Mouse (Mus musculus): ENCODE measurements around the gene Spata18.
A peak's percentile ranks its signal among the peaks of the same experiment; 100 is the strongest.

The Spata18 gene

DNA sequence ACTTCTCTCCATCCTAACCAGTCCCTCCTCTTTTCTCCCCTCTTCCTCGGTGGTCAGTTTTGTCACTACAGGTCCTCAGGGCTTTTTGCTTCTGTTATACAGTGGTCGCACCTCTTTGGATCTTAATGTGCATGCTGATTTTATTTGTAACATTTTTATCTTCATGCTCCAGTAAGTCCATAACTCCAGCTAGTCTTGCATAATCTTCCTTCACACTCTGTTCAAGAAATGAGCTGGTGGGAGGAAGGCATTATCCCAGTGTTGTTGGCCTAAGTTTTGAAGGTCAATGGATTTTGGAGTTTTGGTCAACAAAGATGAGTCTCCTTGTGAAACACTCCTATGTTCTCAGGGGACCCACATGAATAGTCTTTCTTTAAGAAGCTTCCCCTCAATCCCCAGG lies 16.7 kb downstream of the Spata18 start:
- no peak for DNase-seq

DNA sequence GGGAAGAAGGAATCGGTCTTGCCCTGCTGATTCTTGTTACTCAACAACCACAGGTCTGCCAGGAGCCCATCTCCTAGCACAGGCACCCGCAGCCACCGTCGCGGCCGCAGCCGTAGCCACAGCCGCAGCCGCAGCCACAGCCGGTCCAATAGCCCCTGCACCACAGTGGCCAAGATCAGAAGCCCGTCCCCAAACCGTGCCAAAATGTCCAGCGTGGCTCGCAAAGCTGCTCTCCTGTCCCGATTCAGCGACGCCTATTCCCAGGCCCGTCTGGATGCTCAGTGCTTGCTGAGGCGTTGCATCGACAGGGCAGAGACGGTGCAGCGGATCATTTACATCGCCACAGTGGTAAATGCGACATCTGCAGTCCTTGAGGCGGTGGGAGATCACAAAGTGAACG lies 18.2 kb downstream of the Spata18 start:
- no peak for DNase-seq

DNA sequence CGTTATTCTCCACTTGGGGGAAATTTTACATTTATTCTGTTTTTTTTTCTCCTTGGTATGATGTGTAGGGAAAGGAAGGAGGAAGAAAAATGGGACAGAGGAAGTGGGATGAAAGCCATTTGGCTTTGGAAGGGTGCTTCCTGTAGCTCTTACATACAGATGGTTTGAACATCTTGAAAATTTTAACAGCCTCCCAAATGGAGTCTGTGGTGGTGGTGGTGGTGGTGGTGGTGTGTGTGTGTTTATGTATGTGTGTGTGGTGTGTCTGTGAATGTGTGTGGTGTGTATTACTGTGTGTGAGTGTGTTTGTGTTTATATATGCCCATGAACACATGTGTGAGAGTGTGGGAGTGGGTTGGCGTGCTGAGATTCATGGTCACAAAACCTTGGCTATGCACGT lies 24.4 kb downstream of the Spata18 start:
- DNase-seq: no peak

DNA sequence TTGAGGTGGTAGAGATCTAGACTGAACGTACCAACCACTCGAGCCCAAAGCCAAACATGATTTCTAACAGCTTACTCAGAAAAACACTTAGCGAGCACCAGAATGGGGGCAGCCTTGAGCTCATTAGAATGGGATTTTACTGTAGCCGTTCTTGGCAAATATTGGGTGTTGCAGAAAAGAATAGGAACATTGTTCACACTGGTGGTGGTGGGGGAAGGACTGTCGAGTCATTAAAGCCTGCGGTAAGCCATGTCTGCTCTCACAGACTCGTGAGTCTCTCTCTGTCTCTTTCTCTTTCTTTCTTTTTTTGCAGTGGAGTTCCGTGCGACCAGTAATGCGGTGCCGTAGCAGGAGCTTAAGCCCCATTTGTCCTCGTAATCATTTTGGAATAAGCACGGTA lies 25.4 kb downstream of the Spata18 start:
- DNase-seq: peak; percentile 26

DNA sequence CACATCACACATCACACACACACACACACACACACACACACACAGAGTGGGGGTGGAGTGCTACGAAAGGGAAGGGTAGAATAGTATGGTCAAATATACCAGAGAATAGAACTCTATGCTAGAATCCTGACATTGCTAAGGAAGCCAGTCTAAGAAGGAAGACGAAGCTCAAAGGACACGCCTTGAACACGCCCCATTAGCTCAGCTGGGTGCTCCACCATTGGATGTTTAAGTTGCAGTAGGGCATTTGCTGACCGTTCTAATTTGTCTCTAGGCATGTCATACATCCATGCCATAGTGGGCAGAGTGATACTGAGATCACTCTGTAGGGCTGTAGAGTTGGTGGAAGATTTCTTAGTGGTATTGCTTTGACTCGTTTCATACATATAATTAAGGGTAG lies 32.0 kb downstream of the Spata18 start:
- DNase-seq: no peak

DNA sequence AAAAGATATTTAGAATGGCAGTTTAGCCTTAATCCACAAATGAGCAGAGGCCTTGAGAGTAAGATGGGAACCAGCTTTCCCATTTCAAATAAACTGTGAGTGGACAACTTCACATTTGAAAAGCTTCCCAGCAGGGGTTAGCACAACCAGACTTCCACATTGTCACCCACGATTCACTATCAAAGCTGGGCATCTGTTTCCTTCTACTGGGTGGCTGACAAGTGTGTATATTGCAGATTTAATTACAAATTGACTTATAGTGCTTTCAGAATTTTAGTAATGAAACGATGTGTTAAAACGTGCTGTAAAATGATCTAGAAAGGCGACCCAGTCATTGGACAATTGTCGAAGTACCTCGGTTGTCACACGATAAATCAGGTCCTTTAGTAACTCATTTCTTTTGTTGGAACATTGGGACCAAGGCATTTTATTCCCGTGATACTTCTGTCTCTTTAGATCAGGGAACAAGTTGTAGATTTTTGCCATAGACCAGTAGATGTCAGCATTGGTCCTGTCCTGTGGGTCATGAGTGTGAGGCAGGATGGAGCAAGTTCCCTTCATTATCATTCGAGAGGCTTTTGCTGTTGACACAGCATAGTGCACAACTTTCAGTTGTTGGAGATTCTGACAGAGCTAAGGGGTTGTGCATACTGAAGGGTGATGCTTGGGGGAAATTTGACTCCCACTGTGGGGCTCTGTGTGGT lies 32.7 kb downstream of the Spata18 start:
- DNase-seq: no peak

DNA sequence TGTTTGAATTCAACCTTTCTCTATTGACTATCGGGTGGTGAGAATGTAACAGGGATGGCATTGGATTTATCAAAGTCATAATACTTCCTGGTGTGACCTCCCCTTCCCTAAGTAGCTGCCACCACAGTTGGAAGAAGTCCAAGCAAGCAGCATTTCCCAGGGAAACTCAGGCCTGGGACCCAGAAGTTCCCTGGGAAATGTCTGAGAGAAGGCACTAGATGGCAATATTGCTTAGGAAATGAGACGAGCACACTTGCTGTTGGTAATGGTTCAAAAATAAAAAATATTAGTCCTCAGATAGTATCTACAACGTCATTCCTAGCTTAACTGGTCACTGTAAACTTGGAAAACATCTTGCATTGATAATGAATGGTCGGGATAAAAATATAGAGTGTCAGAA lies 35.0 kb downstream of the Spata18 start:
- DNase-seq: no peak

DNA sequence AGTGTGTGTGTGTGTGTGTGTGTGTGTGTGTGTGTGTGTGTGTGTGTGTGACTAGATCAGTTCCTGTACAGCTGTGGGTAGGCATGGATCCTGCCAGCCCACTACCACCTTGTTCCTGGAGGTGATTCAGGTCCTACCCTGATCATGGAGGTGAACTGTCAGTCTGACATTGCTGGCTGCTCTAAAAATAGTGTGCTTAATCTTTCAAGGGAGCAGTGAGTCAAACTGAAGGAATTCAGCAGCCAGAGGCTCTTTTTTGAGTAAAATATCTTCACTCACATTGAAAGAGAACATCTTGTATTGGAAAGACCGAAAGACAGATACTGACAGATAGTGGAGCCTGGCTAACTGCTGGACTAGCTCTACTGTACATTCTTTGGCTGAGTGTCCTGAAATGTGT lies 37.4 kb downstream of the Spata18 start:
- no peak for DNase-seq

DNA sequence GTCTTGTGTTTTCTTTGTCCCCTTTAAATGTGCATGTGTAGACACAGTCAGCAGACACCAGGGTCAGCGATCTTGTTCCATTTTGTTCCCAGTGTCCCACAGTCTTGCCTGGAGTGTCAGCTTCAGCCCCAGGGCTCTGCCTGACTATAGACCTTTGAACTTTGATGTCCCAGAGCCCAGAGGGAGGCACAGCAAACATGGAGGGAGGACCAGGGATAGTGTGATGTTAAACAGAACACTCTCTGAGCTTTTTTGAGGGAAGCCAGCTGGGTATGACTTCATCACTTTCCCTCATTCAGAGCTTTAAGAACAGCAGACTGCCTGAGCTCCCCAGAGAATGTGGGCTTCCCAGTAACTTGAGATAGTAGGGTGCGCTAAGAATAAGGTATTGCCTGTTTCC lies 39.0 kb downstream of the Spata18 start:
- DNase-seq: no peak

DNA sequence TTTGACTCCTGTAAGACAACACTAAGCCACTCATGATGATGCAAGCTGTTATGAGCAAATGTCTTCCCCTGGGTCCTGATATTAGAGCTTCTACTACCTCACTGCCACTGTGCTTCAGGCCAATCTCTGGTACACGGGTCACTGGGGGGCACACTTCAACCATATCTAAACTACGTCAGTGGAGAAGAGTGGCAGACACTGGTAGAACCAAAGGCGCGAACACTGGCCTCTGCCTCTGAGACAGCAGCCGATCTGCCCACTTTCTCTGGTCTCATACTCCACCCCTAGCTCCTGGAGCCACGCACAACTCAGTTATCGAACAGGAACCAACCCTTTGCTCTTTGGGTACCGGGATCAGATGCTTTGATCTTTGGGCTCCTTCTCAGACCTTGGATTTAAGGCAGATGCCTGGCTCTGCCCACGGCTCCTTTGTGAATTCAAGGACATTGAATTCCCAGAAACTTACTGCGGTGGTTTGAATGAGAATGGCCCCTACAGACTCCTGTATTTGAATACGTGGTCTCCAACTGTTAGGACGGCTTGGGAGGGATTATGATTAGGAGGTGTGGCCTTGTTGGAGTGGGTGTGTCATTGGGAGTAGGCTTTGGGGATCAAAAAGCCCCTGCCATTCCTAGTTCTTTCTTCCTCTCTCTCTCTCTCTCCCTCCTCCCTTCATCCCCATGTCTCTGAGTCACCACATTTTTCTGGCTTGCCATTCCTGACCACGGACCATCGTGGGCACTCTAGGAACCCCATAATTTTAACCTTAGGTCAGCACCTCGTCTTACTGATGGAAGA lies 40.7 kb downstream of the Spata18 start:
- no peak for DNase-seq

DNA sequence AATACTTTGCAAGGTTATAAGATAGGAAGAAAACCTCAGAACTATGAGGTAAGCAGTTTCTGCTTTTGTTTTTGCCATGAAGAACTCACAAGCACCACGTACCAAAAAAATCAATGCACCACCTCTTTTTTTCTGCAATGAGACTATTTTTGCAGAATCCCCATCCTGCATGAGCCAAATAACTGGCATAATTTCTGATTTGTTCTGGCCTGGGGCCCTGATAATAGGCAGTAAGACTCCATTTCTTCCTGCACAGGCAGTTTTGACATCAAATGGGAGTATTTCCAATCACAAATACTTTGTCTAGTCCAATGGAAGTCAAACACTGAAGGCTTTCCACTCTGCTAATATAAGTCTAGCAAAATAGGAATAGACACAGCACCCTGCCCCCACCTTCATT lies 42.6 kb downstream of the Spata18 start:
- DNase-seq: no peak

DNA sequence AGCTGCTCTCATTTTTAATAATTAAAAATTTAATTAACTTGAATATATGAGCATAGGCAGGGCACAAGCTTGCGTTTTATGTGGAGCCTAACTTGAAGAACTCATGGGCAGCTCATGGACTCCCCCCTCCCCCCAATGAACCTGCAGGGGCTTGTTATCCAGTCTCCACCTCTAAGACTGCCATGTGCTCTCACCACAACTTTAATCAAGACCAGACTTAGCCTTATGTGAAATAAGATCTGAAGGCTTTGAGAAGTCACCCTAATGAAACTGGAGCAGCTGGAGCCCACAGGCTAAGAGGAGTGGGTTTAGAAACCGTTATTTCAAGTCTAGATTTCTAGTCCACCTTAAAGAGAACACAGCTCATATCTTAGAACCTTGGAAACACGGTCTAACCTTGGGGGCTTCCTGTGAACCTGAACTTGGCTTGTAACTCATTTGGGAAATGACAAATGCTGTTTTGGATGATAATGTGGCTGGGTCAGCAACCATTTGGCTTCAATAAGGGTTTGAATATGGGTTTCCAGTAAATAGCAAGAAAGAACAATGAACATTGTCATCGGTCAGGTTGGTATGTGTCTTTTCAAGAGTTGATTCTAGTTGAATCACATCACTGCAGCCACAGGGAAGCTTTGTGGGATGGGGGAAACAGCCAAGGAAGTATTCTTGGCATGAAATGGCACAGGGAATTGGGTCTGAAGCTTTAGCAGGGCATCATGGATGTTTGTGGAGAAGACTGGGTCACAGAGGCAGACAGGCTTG lies 43.3 kb downstream of the Spata18 start:
- no peak for DNase-seq

DNA sequence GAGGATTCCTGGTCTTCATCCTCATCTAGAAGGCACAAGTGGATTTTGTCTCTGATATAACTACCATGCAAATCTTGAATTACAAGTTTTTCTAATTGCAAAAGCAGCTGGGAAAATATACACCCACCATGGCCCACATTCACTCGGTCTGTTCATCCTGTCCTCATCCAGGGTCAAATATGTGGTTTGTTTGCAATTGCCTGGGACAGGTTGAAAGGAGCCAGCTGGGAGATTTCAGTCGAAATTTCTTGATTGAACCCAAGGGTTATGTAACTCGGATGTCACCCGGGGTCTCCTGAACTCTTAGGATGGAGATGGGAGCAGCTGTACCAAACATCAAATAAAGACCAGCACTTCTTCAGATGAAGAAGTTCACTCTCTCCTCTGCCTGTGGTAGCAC lies 46.5 kb downstream of the Spata18 start:
- no peak for DNase-seq

DNA sequence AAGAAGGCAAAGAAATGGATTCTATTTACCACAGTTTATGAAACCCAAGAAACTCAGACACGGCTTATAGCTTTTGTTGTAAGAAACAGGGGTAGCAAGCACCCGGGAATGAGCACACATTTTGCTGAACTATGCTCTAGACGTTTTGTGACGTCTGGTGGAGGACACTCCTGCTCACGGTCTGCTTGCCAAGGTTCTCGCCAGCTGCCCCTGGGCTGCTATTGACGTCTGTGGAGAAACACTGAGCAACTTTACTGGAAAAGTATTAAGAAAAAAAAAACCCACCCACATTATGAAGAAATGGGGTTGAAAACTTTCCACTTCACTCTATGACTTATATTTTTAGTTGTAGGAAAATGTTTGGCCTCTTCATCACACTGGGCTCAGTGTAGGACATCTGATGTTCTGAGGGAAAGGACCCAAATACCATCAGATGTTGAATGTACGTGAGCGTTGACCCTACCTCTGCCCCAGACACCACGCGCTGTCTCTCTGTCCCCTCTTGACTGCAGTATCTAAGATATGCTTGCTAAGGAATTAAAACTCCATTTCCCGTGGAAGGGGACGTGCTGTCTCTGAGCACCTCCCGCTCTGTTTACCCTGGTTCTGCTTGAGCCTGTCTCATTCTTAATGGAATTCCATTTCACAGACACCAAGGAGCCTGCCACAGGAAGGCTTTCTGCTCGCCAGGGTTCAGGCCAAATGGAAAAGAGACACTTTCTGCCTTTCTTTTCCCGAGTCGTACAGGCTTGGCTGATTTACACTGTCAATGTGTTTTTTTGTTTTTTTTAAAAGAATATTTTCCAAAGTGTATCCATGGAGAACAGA lies 50.1 kb downstream of the Spata18 start:
- no peak for DNase-seq

DNA sequence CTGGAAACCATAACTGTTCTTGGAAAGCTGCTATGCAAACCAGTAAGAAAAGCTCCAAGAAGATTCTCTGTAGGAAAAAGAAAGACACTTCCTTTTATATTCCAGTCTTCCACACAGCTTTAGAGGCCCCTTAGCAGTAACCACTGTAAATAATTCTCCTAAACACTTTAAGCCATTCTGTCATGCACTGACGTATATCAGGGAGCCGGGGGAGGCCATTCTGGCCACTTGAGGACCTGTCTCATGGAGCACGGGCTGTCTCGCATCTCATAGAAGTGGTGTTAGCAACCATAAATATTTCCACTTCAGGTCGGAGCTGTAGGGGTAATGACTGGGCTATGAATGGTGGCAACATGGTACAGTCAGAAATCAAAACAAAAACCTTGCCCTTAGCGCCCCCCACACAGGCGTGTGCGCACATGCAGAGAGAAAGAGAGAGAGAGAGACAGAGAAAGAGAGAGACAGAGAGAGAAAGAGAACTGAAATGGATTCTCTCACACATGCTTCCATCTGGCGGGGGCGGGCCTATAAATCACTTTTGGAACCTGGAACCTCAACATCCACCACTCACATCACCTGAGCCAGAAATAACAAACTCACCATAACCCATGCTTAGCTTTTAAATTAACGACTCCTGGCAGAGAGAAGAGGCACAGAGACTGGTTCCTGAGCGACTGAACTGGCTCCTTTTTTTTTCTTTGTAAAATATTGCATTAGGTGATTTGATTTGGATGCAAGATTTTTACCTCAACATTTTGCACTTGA lies 50.9 kb downstream of the Spata18 start:
- no peak for DNase-seq

DNA sequence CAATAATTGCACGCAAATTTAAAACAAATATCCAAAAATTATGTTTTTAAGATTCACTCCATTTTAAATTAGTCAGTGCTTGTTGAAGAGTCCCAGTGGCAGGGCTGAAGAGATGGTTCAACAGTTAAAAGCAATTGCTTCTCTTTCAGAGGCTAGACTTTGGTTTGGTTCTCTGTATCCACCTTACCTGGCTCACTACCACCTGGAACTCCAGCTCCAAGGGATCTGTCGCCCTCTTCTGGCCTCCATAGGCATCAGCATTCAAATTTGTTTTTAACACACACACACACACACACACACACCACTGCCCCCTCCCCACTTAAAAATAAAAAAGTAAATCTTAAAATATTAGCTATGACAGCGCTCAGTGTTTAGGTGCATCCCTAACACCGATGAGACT lies 51.9 kb downstream of the Spata18 start:
- DNase-seq: no peak

DNA sequence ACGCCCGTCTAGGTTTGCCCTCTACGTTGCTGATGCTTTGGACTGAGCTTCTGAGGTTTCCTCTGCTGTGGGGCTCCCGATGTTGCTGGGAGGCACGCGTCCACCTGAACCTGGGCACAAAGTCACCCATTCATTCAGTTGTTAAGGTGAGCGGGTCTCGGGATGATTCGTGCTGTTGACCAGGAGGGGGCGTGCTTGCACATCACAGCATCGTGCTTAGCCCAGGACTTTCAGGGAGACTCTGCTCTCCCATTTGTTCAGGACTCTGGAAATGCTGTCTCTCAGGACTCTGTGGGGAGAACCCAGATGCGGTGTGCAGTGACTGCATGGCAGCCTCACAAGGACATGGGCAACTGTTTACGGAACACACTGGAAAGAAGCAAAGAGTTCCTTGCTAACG lies 53.1 kb downstream of the Spata18 start:
- DNase-seq: no peak

DNA sequence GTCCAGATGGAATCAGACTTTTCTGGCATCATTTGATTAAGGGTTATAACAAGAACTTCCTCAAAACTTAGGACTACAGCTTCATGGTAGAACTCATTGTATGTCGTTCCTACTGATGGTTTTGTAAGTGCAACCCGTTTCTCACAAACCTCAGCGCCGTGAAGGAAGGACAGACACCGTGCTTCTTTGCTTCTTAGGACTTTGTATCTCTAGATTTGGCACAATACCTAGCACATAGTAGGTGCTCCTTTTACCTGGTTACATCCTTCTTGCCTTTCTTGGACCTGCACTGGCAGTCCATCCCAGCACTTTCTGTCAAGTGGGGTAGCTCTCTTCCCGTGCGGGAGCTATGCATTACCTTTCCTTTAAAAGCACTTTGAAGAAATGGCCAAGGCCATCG lies 53.6 kb downstream of the Spata18 start:
- DNase-seq: no peak

DNA sequence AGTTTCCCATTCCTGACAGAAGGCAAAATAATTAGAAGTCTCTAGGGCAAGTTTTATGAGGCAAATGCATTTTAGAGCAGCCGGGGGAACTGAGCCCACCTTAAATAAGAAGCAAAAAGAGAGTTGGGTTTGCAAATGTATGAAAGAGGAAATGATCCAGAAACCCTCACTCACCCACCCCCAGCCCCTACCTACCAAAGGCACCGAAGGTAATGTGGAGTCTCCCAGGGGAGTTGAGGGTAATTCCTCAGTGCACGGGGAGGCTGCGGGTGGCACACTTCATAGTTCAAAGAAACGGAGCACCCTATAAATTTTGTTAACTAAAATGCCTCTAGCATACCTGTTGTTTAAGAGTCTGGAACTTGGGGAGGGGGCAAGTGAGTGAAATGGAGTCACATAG lies 54.1 kb downstream of the Spata18 start:
- no peak for DNase-seq

DNA sequence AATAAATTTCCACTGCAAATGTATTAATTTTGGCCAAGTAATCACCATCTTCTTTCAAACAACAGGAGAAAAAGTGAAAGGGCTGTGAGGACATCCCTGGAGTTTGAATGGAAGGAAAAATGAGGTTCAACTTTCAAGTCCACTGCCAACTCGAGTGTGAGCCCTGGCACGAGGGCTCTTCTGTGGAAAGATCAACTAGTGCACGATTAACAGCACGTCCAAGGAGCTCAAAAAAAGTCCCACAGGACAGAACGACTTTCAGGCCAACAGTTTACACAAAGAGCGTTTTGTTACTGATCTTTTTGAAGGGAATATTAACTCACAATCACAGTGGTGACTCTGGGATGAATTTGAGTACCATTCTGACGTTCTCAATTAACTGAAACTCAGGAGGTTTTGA lies 61.7 kb downstream of the Spata18 start:
- no peak for DNase-seq

DNA sequence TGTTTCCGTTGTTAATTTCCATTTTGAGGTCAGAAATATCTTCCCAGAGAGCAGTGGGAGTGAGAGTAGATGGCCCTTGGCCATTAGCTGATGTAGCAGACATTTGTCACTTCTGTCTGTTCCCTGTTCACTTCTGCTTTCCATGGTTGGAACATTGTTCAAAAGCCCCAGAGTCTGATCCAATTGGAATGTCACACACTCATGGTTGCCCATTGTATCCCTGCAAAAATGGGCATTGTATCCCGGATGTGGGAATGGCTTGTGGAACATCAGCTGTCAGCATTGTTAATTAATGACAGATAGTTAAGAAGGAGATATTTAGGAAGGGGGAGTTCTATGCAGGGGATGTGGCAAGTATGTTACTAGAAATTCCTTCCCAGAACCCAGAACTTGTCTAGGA lies 65.8 kb downstream of the Spata18 start:
- no peak for DNase-seq

DNA sequence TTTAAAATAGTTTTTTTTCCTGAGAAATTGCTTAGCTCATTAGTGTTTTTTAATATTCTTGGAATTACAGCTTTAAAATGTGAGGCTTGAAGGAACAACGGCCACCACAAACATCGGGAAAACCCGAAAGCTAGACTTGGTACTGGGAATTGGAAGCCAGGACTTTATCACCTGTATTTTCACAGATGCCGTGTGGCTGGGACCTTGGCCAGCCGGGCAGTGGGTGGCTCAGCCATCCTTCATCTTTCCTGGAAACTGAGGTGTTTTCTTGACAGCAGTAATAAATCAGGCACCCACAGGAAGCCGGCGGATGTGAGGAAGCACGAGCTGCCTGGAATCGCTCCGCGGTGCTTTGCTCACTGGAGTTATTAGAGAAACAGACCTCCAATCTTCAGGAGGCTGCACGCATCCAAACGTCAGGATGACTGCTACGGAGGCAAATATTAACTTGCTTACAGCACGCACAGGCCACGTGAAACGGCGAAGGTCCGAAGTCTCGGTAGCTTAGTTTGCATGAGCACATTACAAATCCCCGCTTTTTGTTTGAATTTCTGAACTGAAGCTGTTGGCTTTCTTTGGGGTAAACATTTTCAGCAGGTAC lies 70.6 kb downstream of the Spata18 start:
- DNase-seq: no peak
